Mouse (Mus musculus): Measurements from ENCODE around the gene Ctnna3. TPM values are rescaled to one million over a fixed set of nuclear protein-coding genes. Genes with fewer than 3 reads are reported as not detected.

Ctnna3 gene
- polyA plus RNA-seq, 1 experiment from 2014 or later, result 0.39 TPM

GRCm38 (mm10) chr10:63712530-63712929 lies 282.6 kb downstream of the Ctnna3 start:
- no peak overlapping the region for H3K4me3 ChIP-seq (ENCODE audit: low read depth, low read length)
- H3K4me2 ChIP-seq, result no peak overlapping the region
- WGBS, result 49% methylated on average over 8 of the region's 8 CpGs
- no peak overlapping the region for H3K9ac ChIP-seq
- H3K27ac ChIP-seq (ENCODE audit: low read depth), result no peak overlapping the region
- TF ChIP-seq CTCF (IDR thresholded peaks at IDR 0.05; ENCODE audit: low read depth), result no peak
- no peaks in the 10 kb centered on the region for H3K27me3 ChIP-seq (ENCODE audit: insufficient read depth, low read length)
- H3K9me3 ChIP-seq (ENCODE audit: low read depth, low read length), result no peaks in the 10 kb centered on the region
- H3K4me1 ChIP-seq (ENCODE audit: insufficient read depth), result no peaks in the 10 kb centered on the region
- ATAC-seq (ENCODE audit: insufficient read depth), result no peak
- no peaks in the 10 kb centered on the region for H3K36me3 ChIP-seq (ENCODE audit: insufficient read depth)
- peak; percentile 11 for DNase-seq

DNA sequence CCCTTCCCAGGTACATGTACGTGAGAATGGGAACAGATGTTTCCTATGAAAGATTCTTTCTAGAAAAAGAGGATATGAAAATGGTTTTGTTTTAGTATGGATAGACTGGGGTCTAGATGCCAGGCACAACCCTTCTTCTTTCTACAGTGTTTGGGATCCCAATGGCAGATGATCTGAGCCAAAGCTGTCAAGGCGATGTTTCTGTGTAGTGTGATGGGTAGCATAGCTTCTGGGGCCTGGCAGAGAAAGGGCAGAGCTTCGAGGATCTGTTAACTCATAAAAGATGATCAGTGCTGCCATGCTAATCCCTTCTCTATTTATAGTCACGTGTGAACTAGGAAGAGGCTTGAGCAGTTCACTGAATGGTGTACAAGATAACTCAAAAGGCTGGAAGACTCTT lies 284.3 kb downstream of the Ctnna3 start:
- no peak for ATAC-seq (ENCODE audit: insufficient read depth)
- H3K4me2 ChIP-seq, result no peak overlapping the region
- no peak overlapping the region for H3K9ac ChIP-seq
- TF ChIP-seq CTCF (IDR thresholded peaks at IDR 0.05; ENCODE audit: low read depth), result no peak
- no peaks in the 10 kb centered on the region for H3K4me1 ChIP-seq (ENCODE audit: insufficient read depth)
- H3K27ac ChIP-seq (ENCODE audit: low read depth), result no peak overlapping the region
- no peaks in the 10 kb centered on the region for H3K36me3 ChIP-seq (ENCODE audit: insufficient read depth)
- no peaks in the 10 kb centered on the region for H3K27me3 ChIP-seq (ENCODE audit: insufficient read depth, low read length)
- H3K4me3 ChIP-seq (ENCODE audit: low read depth, low read length), result no peak overlapping the region
- no peak for DNase-seq
- 73% methylated on average over 4 of the region's 4 CpGs for WGBS
- no peaks in the 10 kb centered on the region for H3K9me3 ChIP-seq (ENCODE audit: low read depth, low read length)

- Histone ChIP-seq H3K4me2 (no peak overlapping the region), H3K9ac (no peak overlapping the region), H3K36me3 (ENCODE audit: insufficient read depth) (no peaks in the 10 kb centered on the region), H3K27ac (ENCODE audit: low read depth) (no peak overlapping the region), H3K4me1 (ENCODE audit: insufficient read depth) (no peaks in the 10 kb centered on the region), H3K4me3 (ENCODE audit: low read depth, low read length) (no peak overlapping the region), H3K27me3 (ENCODE audit: insufficient read depth, low read length) (no peaks in the 10 kb centered on the region), H3K9me3 (ENCODE audit: low read depth, low read length) (no peaks in the 10 kb centered on the region)
- TF ChIP-seq CTCF (IDR thresholded peaks at IDR 0.05; ENCODE audit: low read depth), result no peak
- no peak for DNase-seq
- no peak for ATAC-seq (ENCODE audit: insufficient read depth)
- 86% methylated on average over 10 of the region's 10 CpGs for WGBS
Observed at GRCm38 (mm10) chr10:63768871-63769270, 339.0 kb downstream of the Ctnna3 start.

GRCm38 (mm10) chr10:63771656-63772055 lies 341.8 kb downstream of the Ctnna3 start:
- ATAC-seq (ENCODE audit: insufficient read depth) (no peak), DNase-seq (no peak)
- Histone ChIP-seq H3K9ac (no peak overlapping the region), H3K27me3 (ENCODE audit: insufficient read depth, low read length) (no peaks in the 10 kb centered on the region), H3K4me2 (no peak overlapping the region), H3K4me3 (ENCODE audit: low read depth, low read length) (no peak overlapping the region), H3K36me3 (ENCODE audit: insufficient read depth) (no peaks in the 10 kb centered on the region), H3K27ac (ENCODE audit: low read depth) (no peak overlapping the region), H3K4me1 (ENCODE audit: insufficient read depth) (no peaks in the 10 kb centered on the region), H3K9me3 (ENCODE audit: low read depth, low read length) (no peaks in the 10 kb centered on the region)
- WGBS, result 80% methylated on average over 7 of the region's 7 CpGs
- no peak for TF ChIP-seq CTCF (IDR thresholded peaks at IDR 0.05; ENCODE audit: low read depth)

GRCm38 (mm10) chr10:63772074-63772473 lies 342.2 kb downstream of the Ctnna3 start:
- Histone ChIP-seq H3K9me3 (ENCODE audit: low read depth, low read length) (no peaks in the 10 kb centered on the region), H3K4me1 (ENCODE audit: insufficient read depth) (no peaks in the 10 kb centered on the region), H3K27ac (ENCODE audit: low read depth) (no peak overlapping the region), H3K4me3 (ENCODE audit: low read depth, low read length) (no peak overlapping the region), H3K4me2 (no peak overlapping the region), H3K27me3 (ENCODE audit: insufficient read depth, low read length) (no peaks in the 10 kb centered on the region), H3K36me3 (ENCODE audit: insufficient read depth) (no peaks in the 10 kb centered on the region), H3K9ac (no peak overlapping the region)
- DNase-seq (no peak), ATAC-seq (ENCODE audit: insufficient read depth) (no peak)
- TF ChIP-seq CTCF (IDR thresholded peaks at IDR 0.05; ENCODE audit: low read depth), result no peak
- WGBS, result 81% methylated on average over 10 of the region's 10 CpGs

DNA sequence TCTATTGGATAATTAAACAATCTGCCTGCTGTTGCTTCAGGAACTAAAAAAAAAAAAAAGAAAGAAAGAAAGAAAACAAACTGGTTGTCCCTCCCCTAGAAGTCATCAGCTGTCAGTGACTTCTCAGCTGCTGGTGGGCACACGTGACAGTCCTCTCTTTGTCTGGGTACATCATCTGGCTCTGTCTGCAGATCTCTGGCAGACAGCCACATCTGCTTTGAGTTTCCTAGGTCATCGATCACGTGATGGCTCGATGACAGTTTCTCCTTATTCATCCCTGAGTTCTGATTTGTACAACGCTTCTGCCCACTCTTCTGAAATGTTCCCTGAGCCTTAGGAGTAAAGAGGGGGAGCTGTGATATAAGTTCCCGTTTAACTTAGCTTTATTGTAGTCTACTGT lies 352.1 kb downstream of the Ctnna3 start:
- no peak for TF ChIP-seq CTCF (IDR thresholded peaks at IDR 0.05; ENCODE audit: low read depth)
- no peaks in the 10 kb centered on the region for H3K27me3 ChIP-seq (ENCODE audit: insufficient read depth, low read length)
- H3K9ac ChIP-seq, result no peak overlapping the region
- H3K4me1 ChIP-seq (ENCODE audit: insufficient read depth), result no peaks in the 10 kb centered on the region
- H3K4me3 ChIP-seq (ENCODE audit: low read depth, low read length), result no peak overlapping the region
- H3K36me3 ChIP-seq (ENCODE audit: insufficient read depth), result no peaks in the 10 kb centered on the region
- no peak overlapping the region for H3K27ac ChIP-seq (ENCODE audit: low read depth)
- H3K9me3 ChIP-seq (ENCODE audit: low read depth, low read length), result no peaks in the 10 kb centered on the region
- WGBS, result 62% methylated on average over 6 of the region's 6 CpGs
- DNase-seq (peak; percentile 8), ATAC-seq (ENCODE audit: insufficient read depth) (no peak)
- H3K4me2 ChIP-seq, result no peak overlapping the region

- no peaks in the 10 kb centered on the region for H3K27me3 ChIP-seq (ENCODE audit: insufficient read depth, low read length)
- H3K9me3 ChIP-seq (ENCODE audit: low read depth, low read length), result no peaks in the 10 kb centered on the region
- DNase-seq, result peak; percentile 39
- H3K4me2 ChIP-seq, result no peak overlapping the region
- 48% methylated on average over 20 of the region's 20 CpGs for WGBS
- H3K36me3 ChIP-seq (ENCODE audit: insufficient read depth), result no peaks in the 10 kb centered on the region
- peak; percentile 65; the same call in 1 of the 2 replicates for ATAC-seq (ENCODE audit: insufficient read depth)
- no peak overlapping the region for H3K4me3 ChIP-seq (ENCODE audit: low read depth, low read length)
- no peaks in the 10 kb centered on the region for H3K4me1 ChIP-seq (ENCODE audit: insufficient read depth)
- H3K27ac ChIP-seq (ENCODE audit: low read depth), result no peak overlapping the region
- no peak overlapping the region for H3K9ac ChIP-seq
- no peak for TF ChIP-seq CTCF (IDR thresholded peaks at IDR 0.05; ENCODE audit: low read depth)
Observed at GRCm38 (mm10) chr10:63784808-63785535, 355.1 kb downstream of the Ctnna3 start.

All from lung, embryonic 14.5 days (tissue).